Mouse (Mus musculus) CH12.LX (cell line): ENCODE results near the gene Crtc2.

ENCODE experiments used
- CHD2 ChIP-seq: IDR thresholded peaks from 2 replicates; pipeline ENCODE4 v1.6.1; 2011; ENCODE audit warnings: low read length, improper control_type of control experiment
- CTCF ChIP-seq, 2 experiments: IDR thresholded peaks in 1 of 2; conservative IDR thresholded peaks in 1 of 2; 2 replicates each; pipeline ENCODE4 v1.5.1; 2011 to 2012; ENCODE audit warnings: low read depth in 2 of 2, low read length in 2 of 2, improper control_type of control experiment in 1 of 2, inconsistent platforms in 1 of 2, mild to moderate bottlenecking in 1 of 2, moderate library complexity in 1 of 2
- EP300 ChIP-seq: IDR thresholded peaks from 2 replicates; pipeline ENCODE4 v1.6.1; 2011; ENCODE audit warnings: low read length, improper control_type of control experiment
- ETS1 ChIP-seq: conservative IDR thresholded peaks from 2 replicates; pipeline ENCODE4 v1.6.1; 2012; ENCODE audit warnings: low read depth, mild to moderate bottlenecking, inconsistent platforms, low read length, improper control_type of control experiment, moderate library complexity
- GABPA ChIP-seq: IDR thresholded peaks from 2 replicates; pipeline ENCODE4 v1.6.1; 2012; ENCODE audit warnings: low read depth, low read length, improper control_type of control experiment, inconsistent platforms; ENCODE audit not compliant: insufficient replicate concordance
- JUN ChIP-seq: IDR thresholded peaks from 2 replicates; pipeline ENCODE4 v1.6.1; 2011; ENCODE audit warnings: low read depth, mild to moderate bottlenecking, low read length, improper control_type of control experiment, moderate library complexity; ENCODE audit not compliant: insufficient read depth
- MAFK ChIP-seq: IDR thresholded peaks from 2 replicates; pipeline ENCODE4 v1.6.1; 2011; ENCODE audit warnings: low read length, improper control_type of control experiment; ENCODE audit not compliant: insufficient replicate concordance
- MXI1 ChIP-seq: IDR thresholded peaks from 2 replicates; pipeline ENCODE4 v1.6.1; 2011; ENCODE audit warnings: mild to moderate bottlenecking, low read depth, low read length, improper control_type of control experiment
- NRF1 ChIP-seq: IDR thresholded peaks from 2 replicates; pipeline ENCODE4 v1.6.1; 2014; ENCODE audit warnings: low read depth, mild to moderate bottlenecking, inconsistent platforms, low read length, improper control_type of control experiment, moderate library complexity
- POLR2A ChIP-seq: IDR thresholded peaks from 2 replicates; pipeline ENCODE4 v1.6.1; 2011; ENCODE audit warnings: low read depth, mild to moderate bottlenecking, improper control_type of control experiment, low read length
- POLR2AphosphoS2 ChIP-seq: IDR thresholded peaks from 2 replicates; pipeline ENCODE4 v1.6.1; 2011; ENCODE audit warnings: low read depth, low read length, improper control_type of control experiment
- UBTF ChIP-seq: IDR thresholded peaks from 2 replicates; pipeline ENCODE4 v1.6.1; 2012; ENCODE audit warnings: low read depth, mild to moderate bottlenecking, inconsistent platforms, low read length, improper control_type of control experiment, moderate library complexity
- ZC3H11A ChIP-seq: IDR thresholded peaks from 2 replicates; pipeline ENCODE4 v1.6.1; 2012; ENCODE audit warnings: low read depth, mild to moderate bottlenecking, inconsistent platforms, low read length, improper control_type of control experiment

DNA sequence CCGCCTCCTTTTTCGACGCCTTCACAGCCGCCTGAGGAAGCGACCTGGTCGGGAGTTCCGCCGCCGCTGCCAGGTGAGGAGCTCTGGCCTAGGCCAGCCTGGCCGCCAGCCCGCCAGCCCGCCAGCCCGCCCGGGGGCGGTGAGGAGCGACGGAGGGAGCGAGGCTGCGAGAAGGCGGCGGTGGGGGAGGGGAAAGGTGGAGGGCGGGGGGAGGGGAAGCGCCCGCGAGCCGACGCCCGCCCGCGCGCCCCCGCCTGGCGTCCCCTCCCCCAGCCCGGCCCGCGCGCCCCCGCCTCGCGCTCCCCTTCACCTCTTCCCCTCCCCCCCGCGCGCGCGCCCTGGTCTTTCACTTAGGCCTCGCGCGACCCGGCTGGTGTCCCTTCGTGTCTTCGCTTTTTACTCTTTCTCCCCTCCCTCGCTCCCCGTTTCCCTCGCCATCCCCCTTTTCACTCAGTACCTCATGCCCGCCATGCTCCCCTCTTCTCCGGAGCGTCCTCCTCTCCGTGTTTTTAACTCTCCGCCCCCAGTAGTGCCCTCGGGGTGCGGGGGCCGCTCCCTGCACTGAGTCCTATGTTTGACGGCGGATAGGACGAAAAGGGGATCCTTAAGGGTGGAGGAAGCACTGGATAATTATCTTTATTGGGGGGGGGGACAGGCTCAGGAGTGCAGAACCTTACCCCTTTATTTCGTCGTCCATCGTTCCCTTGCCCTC is 39.5 kb downstream of the Crtc2 start:
- TF ChIP-seq UBTF (no peak), ETS1 (no peak), CHD2 (peak; percentile 33; the same call in 1 of the 2 replicates), MAFK (no peak), CTCF (conservative IDR thresholded peaks at IDR 0.05 in 1 of 2, IDR thresholded peaks at IDR 0.05 in 1 of 2; ENCODE audit: low read depth in 2 of 2, low read length in 2 of 2) (no peak), ZC3H11A (no peak), POLR2A (peak; percentile 49), JUN (no peak), GABPA (no peak), NRF1 (no peak; the same call in 1 of the 2 replicates), EP300 (no peak), MXI1 (peak; percentile 45; the same call in 1 of the 2 replicates), POLR2AphosphoS2 (no peak; the same call in 1 of the 2 replicates)
